Mouse (Mus musculus) C2C12 (cell line): ENCODE results near the gene Yars.

Experiments used
- CEBPB ChIP-seq: IDR thresholded peaks from one replicate; pipeline ENCODE4 v1.6.1; 2011; ENCODE audit warnings: low read depth, mild to moderate bottlenecking, control low read depth, moderate library complexity
- CTCF ChIP-seq: IDR thresholded peaks from one replicate; pipeline ENCODE4 v1.5.1; 2011; ENCODE audit not compliant: control insufficient read depth, insufficient read depth, insufficient read length
- FOSL1 ChIP-seq: IDR thresholded peaks from one replicate; pipeline ENCODE4 v1.8.0; 2011; ENCODE audit warnings: mild to moderate bottlenecking, low read length; ENCODE audit not compliant: poor library complexity, insufficient read depth, severe bottlenecking
- MAX ChIP-seq: IDR thresholded peaks from one replicate; pipeline ENCODE4 v1.6.1; 2011; ENCODE audit warnings: mild to moderate bottlenecking, control low read depth
- MYOD1 ChIP-seq: IDR thresholded peaks from one replicate; pipeline ENCODE4 v1.6.1; 2011; ENCODE audit warnings: low read depth; ENCODE audit not compliant: control insufficient read depth, insufficient read length
- MYOG ChIP-seq: IDR thresholded peaks from one replicate; pipeline ENCODE4 v1.6.1; 2011; ENCODE audit not compliant: control insufficient read depth, insufficient read length; ENCODE audit errors: extremely low read depth
- USF1 ChIP-seq: IDR thresholded peaks from one replicate; pipeline ENCODE4 v1.6.1; 2011; ENCODE audit warnings: low read depth, mild to moderate bottlenecking, control low read depth, moderate library complexity

DNA sequence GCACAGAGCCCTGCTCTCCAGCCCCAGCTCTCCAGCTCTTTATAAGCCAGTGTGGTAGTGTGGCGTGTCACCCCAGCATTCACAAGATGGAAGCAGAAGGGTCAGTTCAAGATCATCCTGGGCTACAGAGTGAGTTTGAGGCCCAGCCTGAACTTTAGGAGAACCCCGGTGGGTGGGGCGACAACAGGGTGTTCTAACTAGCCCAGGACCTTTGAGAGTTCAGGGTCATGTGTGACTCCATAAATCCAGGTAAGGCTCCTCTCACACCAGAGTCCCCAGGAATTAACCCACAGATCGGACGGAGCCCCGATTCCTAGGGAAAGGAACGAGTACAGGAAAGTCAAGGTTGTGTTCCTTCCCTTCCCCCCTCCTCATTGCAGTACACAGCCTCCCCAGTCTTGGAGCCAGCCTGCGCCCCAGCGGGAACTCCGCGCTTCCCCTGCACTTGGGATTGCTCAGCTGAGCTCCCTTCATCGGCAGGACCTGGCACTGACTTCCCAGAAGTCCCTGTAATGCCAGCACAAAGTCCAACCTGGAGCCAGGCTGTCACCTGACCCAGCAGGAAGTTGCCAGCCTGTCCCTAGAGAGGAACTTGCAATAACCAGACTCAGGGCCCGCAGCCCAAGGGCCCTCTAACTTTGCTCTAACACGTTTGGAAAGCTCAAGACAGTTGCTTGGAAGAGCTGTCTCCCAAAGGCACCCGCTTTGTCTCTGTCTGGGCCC is 61.4 kb downstream of the Yars start:
- no peak for TF ChIP-seq CTCF
- TF ChIP-seq MAX = no peak
- TF ChIP-seq USF1 = no peak
- TF ChIP-seq MYOG = no peak
- TF ChIP-seq CEBPB = no peak
- no peak for TF ChIP-seq MYOD1
- no peak for TF ChIP-seq FOSL1
